Mouse (Mus musculus) ES-E14 (cell line): ENCODE measurements around the gene Kcnc4. TPM values are rescaled to one million over a fixed set of nuclear protein-coding genes. Genes with fewer than 3 reads are reported as not detected.

Experiments used
- DNase-seq: peaks from one replicate; pipeline ENCODE4 v3.0.0-alpha.2; 2013; ENCODE audit warnings: low read depth, low spot score
- H3K27ac ChIP-seq: 2 replicates; pipeline ENCODE4 v1.5.1; 2012; ENCODE audit warnings: low read depth, mild to moderate bottlenecking, low read length, moderate library complexity, mixed read lengths; ENCODE audit not compliant: poor library complexity, insufficient read depth, severe bottlenecking
- H3K36me3 ChIP-seq: 2 replicates; pipeline ENCODE4 v1.6.1; 2012; ENCODE audit warnings: mild to moderate bottlenecking, low read length, moderate library complexity, mixed read lengths; ENCODE audit not compliant: control insufficient read depth, poor library complexity, insufficient read depth, severe bottlenecking
- H3K4me1 ChIP-seq, 2 experiments: fragments of 150-350 bp in 1 of 2; sonication (generic) in 1 of 2; 2 replicates each; pipeline ENCODE4 v1.6.1; 2012; ENCODE audit warnings: low read length in 2 of 2, mild to moderate bottlenecking in 1 of 2, mixed read lengths in 1 of 2; ENCODE audit not compliant: control insufficient read depth in 2 of 2, insufficient read depth in 2 of 2, poor library complexity in 1 of 2
- H3K4me3 ChIP-seq, 2 experiments: fragments of 150-350 bp in 1 of 2; sonication (generic) in 1 of 2; 2 replicates each; pipeline ENCODE4 v1.5.1; 2012; ENCODE audit warnings: low read length in 2 of 2, low read depth in 1 of 2, mild to moderate bottlenecking in 1 of 2, mixed read lengths in 1 of 2; ENCODE audit not compliant: insufficient read depth in 1 of 2, poor library complexity in 1 of 2, severe bottlenecking in 1 of 2
- H3K9ac ChIP-seq: 2 replicates; pipeline ENCODE4 v1.6.1; 2012; ENCODE audit warnings: low read depth, mild to moderate bottlenecking, low read length, mixed read lengths; ENCODE audit not compliant: poor library complexity, insufficient read depth, severe bottlenecking
- H3K9me3 ChIP-seq: fragments of 150-350 bp; sonication (generic); 2 replicates; pipeline ENCODE4 v1.6.1; 2012; ENCODE audit warnings: low read depth, mild to moderate bottlenecking, low read length; ENCODE audit not compliant: control insufficient read depth, insufficient read depth
- CHD2 ChIP-seq: IDR thresholded peaks from 2 replicates; pipeline ENCODE4 v1.6.1; 2014; ENCODE audit warnings: mild to moderate bottlenecking, low read depth, low read length, inconsistent platforms
- HCFC1 ChIP-seq: IDR thresholded peaks from 2 replicates; pipeline ENCODE4 v1.6.1; 2012; ENCODE audit warnings: low read length, inconsistent platforms, borderline replicate concordance; ENCODE audit not compliant: insufficient read depth
- MAFK ChIP-seq: IDR thresholded peaks from 2 replicates; pipeline ENCODE4 v1.6.1; 2014; ENCODE audit warnings: mild to moderate bottlenecking, low read depth, low read length, inconsistent platforms; ENCODE audit not compliant: insufficient read depth
- ZC3H11A ChIP-seq: IDR thresholded peaks from 2 replicates; pipeline ENCODE4 v1.6.1; 2012; ENCODE audit warnings: low read depth, mild to moderate bottlenecking, inconsistent platforms, low read length, borderline replicate concordance
- ZNF384 ChIP-seq: IDR thresholded peaks from 2 replicates; pipeline ENCODE4 v1.6.1; 2012; ENCODE audit warnings: low read depth, low read length, inconsistent platforms
- in situ Hi-C, 2 experiments: fragments of 600-800 bp; cut with MboI; formaldehyde crosslinking; loops; one replicate each; pipeline ENCODE4 v1.15.1; 2025; ENCODE audit warnings: low sequenced_read_pairs in 2 of 2, inconsistent platforms in 1 of 2; ENCODE audit not compliant: unreplicated experiment in 2 of 2
- total RNA-seq: library from RNA; depleted of rRNA; stranded (reverse); fragments of 300-350 nt; gene quantifications from 2 replicates; pipeline ENCODE4 v1.2.3, GENCODE M21; 2012; rRNA removed

Gene Kcnc4
- total RNA-seq, 1 experiment = 0.36 TPM

DNA sequence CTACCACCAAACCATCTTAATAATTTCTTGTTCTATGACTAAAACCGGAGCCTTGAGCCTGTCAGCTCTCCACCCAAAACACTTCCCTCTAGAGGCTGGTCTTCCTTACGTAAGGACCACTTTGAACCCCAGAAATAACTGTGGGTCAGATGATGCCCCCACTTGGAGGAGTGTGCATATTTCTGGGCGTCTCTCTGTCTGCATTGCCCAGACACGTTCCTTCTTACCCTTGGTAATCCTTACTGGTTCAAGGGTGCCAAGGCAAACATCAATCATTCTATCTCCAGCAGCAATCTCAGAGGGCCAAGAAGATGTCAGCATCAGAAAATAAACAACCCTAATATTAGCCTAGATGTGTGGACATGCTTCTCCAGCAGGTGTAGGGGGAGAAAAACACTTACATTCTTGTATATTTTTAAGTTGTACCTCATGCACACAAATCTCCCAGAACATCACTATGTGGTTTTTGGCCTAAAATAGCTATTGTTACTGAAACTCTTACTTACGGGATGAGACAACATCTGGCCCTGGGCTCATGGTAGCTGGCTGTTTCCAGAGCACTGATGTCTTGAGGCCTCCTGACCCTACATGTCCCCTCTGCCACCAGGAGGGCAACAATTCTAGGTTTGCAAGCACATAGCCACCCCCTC lies 59.2 kb downstream of the Kcnc4 start:
- DNase-seq = no peak
- no peaks in the 10 kb centered on the region for H3K36me3 ChIP-seq
- no peak overlapping the region for H3K4me3 ChIP-seq
- no peaks in the 10 kb centered on the region for H3K4me1 ChIP-seq
- in situ Hi-C loops = no loop called here
- H3K9ac ChIP-seq = no peak overlapping the region
- no peaks in the 10 kb centered on the region for H3K9me3 ChIP-seq
- no peak overlapping the region for H3K27ac ChIP-seq
- TF ChIP-seq MAFK (no peak), ZC3H11A (no peak), ZNF384 (no peak), CHD2 (no peak), HCFC1 (no peak)

GRCm38 (mm10) chr3:107391198-107391597 lies 68.2 kb downstream of the Kcnc4 start:
- H3K4me1 ChIP-seq = no peaks in the 10 kb centered on the region
- TF ChIP-seq ZC3H11A (no peak), HCFC1 (no peak), MAFK (no peak), ZNF384 (no peak), CHD2 (no peak)
- no peak overlapping the region for H3K9ac ChIP-seq
- in situ Hi-C loops = no loop called here
- H3K4me3 ChIP-seq = no peak overlapping the region
- no peak overlapping the region for H3K27ac ChIP-seq
- no peaks in the 10 kb centered on the region for H3K36me3 ChIP-seq
- H3K9me3 ChIP-seq = no peaks in the 10 kb centered on the region
- DNase-seq = no peak

Other genes with a start within 250 kb of the Kcnc4 start
- not detected in 2 replicates for gene Cym, start 237.8 kb downstream of the Kcnc4 start, total RNA-seq
- gene A630076J17Rik, start 228.9 kb downstream of the Kcnc4 start, total RNA-seq = not detected in 2 replicates
- 0.05 TPM in 1 of 2 replicates, not detected in the other for gene Prok1, start 219.8 kb downstream of the Kcnc4 start, total RNA-seq
- 58.9 and 76.9 TPM in 2 replicates for gene Lamtor5, start 180.7 kb downstream of the Kcnc4 start, total RNA-seq
- 0.42 and 0.85 TPM in 2 replicates for gene Slc16a4, start 168.3 kb downstream of the Kcnc4 start, total RNA-seq
- gene Rbm15, start 125.9 kb downstream of the Kcnc4 start, total RNA-seq = 48.5 and 53.8 TPM in 2 replicates
- 0.11 and 0.49 TPM in 2 replicates for gene Slc6a17, start 58.5 kb upstream of the Kcnc4 start, total RNA-seq
- not detected in 2 replicates for gene Ubl4b, start 95.5 kb upstream of the Kcnc4 start, total RNA-seq
- 0.21 and 0.85 TPM in 2 replicates for gene Alx3, start 135.5 kb upstream of the Kcnc4 start, total RNA-seq
- not detected in 2 replicates for gene Gm10961, start 171.8 kb upstream of the Kcnc4 start, total RNA-seq
- gene Strip1, start 172.1 kb upstream of the Kcnc4 start, total RNA-seq = 48.9 and 65.4 TPM in 2 replicates
- gene Ahcyl1, start 237.0 kb upstream of the Kcnc4 start, total RNA-seq = 25.4 and 38.2 TPM in 2 replicates